Mouse (Mus musculus) hindbrain, embryonic 16.5 days (tissue): Measurements from ENCODE around the gene Zfp92. TPM values are rescaled to one million over a fixed set of nuclear protein-coding genes. Genes with fewer than 3 reads are reported as not detected.

Source experiments
- polyA plus RNA-seq: library from polyadenylated mRNA; unstranded; fragments of >200 nt; fragmentation: Nextera tagmentation; extraction: Ambion mirVana; gene quantifications from 2 replicates; pipeline ENCODE4 v1.2.1, GENCODE M21; 2015

The Zfp92 gene
- polyA plus RNA-seq, 1 experiment from 2014 or later: 1.7 TPM

Other genes starting within 250 kb of the Zfp92 start
- not detected in 2 replicates for gene Spin2d, start 234.1 kb upstream of the Zfp92 start, polyA plus RNA-seq
- gene Xlr3b, start 218.9 kb upstream of the Zfp92 start, polyA plus RNA-seq: 12.7 and 16.0 TPM in 2 replicates
- 0.66 and 0.75 TPM in 2 replicates for gene Xlr4b, start 196.8 kb upstream of the Zfp92 start, polyA plus RNA-seq
- gene F8a, start 182.8 kb upstream of the Zfp92 start, polyA plus RNA-seq: 33.0 and 34.3 TPM in 2 replicates
- gene Xlr4c, start 168.0 kb upstream of the Zfp92 start, polyA plus RNA-seq: not detected in 2 replicates
- gene Xlr3c, start 145.7 kb upstream of the Zfp92 start, polyA plus RNA-seq: 0.11 TPM in 1 of 2 replicates, not detected in the other
- gene Xlr5a, start 118.1 kb upstream of the Zfp92 start, polyA plus RNA-seq: not detected in 2 replicates
- gene Xlr5c, start 118.1 kb upstream of the Zfp92 start, polyA plus RNA-seq: not detected in 2 replicates
- not detected in 2 replicates for gene Gm45015, start 74.3 kb upstream of the Zfp92 start, polyA plus RNA-seq
- 8.4 and 12.5 TPM in 2 replicates for gene Zfp275, start 68.5 kb upstream of the Zfp92 start, polyA plus RNA-seq
- 0.09 and 0.15 TPM in 2 replicates for gene Gm18336, start 12.4 kb upstream of the Zfp92 start, polyA plus RNA-seq
- gene Trex2, start 24.2 kb downstream of the Zfp92 start, polyA plus RNA-seq: not detected in 2 replicates
- gene Haus7, start 47.9 kb downstream of the Zfp92 start, polyA plus RNA-seq: 68.4 and 70.7 TPM in 2 replicates
- 23.2 and 40.9 TPM in 2 replicates for gene Bgn, start 72.5 kb downstream of the Zfp92 start, polyA plus RNA-seq
- gene Atp2b3, start 92.0 kb downstream of the Zfp92 start, polyA plus RNA-seq: 8.9 and 9.1 TPM in 2 replicates
- gene Dusp9, start 228.3 kb downstream of the Zfp92 start, polyA plus RNA-seq: 0.67 and 0.84 TPM in 2 replicates
- 176 and 194 TPM in 2 replicates for gene Pnck, start 249.0 kb downstream of the Zfp92 start, polyA plus RNA-seq